Mouse (Mus musculus) midbrain, embryonic 14.5 days (tissue): ENCODE measurements around the gene Zfp106. TPM values are rescaled to one million over a fixed set of nuclear protein-coding genes. Genes with fewer than 3 reads are reported as not detected.
A peak's percentile ranks its signal among the peaks of the same experiment; 100 is the strongest.
"Not testable (repeated sequence)": the region's sequence is repeated elsewhere in the genome, so short reads cannot be mapped to it uniquely, and the experiment has no call there.

ENCODE experiments used
- ATAC-seq: fragments of 200-750 bp; cut with Nextera tagmentation; 2 replicates; pipeline ENCODE4 v1.8.0; 2017; ENCODE audit warnings: moderate number of reproducible peaks, moderate library complexity; ENCODE audit not compliant: low FRiP score, low TSS enrichment
- DNase-seq: peaks from one replicate; pipeline ENCODE4 v3.0.0-alpha.2; 2015
- H3K27ac ChIP-seq: fragments of 300-500 bp; sonication (generic); replicated peaks from 2 replicates; pipeline ENCODE4 v1.5.1; 2014; ENCODE audit warnings: mild to moderate bottlenecking, low read depth, low read length, moderate library complexity
- H3K27me3 ChIP-seq: fragments of 300-500 bp; sonication (generic); 2 replicates; pipeline ENCODE4 v1.6.1; 2014; ENCODE audit warnings: low read length, control low read depth, mixed read lengths; ENCODE audit not compliant: control insufficient read depth, insufficient read depth
- H3K36me3 ChIP-seq: fragments of 300-500 bp; sonication (generic); 2 replicates; pipeline ENCODE4 v1.6.1; 2014; ENCODE audit warnings: low read length, control low read depth; ENCODE audit not compliant: control insufficient read depth, insufficient read depth
- H3K4me1 ChIP-seq: fragments of 300-500 bp; sonication (generic); 2 replicates; pipeline ENCODE4 v1.6.1; 2014; ENCODE audit warnings: mild to moderate bottlenecking, antibody characterized with exemption, low read length, control low read depth; ENCODE audit not compliant: control insufficient read depth, insufficient read depth
- H3K4me2 ChIP-seq: fragments of 300-500 bp; sonication (generic); 2 replicates; pipeline ENCODE4 v1.6.1; 2014; ENCODE audit warnings: mild to moderate bottlenecking, low read length, moderate library complexity
- H3K4me3 ChIP-seq: fragments of 300-500 bp; sonication (generic); replicated peaks from 2 replicates; pipeline ENCODE4 v1.5.1; 2014; ENCODE audit warnings: low read depth, low read length
- H3K9ac ChIP-seq: fragments of 300-500 bp; sonication (generic); replicated peaks from 2 replicates; pipeline ENCODE4 v1.6.1; 2014; ENCODE audit warnings: mild to moderate bottlenecking, low read length, moderate library complexity
- H3K9me3 ChIP-seq: fragments of 300-500 bp; sonication (generic); 2 replicates; pipeline ENCODE4 v1.6.1; 2016; ENCODE audit warnings: low read length, control low read depth, mixed read lengths; ENCODE audit not compliant: control insufficient read depth
- WGBS: fragments of 180-500 bp; shearing (Covaris S2); extraction: QIAGEN DNeasy Blood & Tissue Kit; methylation state at CpG from one replicate; pipeline ENCODE4 v1.1.7; 2014; 5-methylcytosine and 5-hydroxymethylcytosine counted together
- polyA plus RNA-seq: library from polyadenylated mRNA; unstranded; fragments of >200 nt; fragmentation: Nextera tagmentation; extraction: Ambion mirVana; gene quantifications from 2 replicates; pipeline ENCODE4 v1.2.1, GENCODE M21; 2014

Gene Zfp106
- polyA plus RNA-seq, 1 experiment from 2014 or later, result 53.6 TPM

DNA sequence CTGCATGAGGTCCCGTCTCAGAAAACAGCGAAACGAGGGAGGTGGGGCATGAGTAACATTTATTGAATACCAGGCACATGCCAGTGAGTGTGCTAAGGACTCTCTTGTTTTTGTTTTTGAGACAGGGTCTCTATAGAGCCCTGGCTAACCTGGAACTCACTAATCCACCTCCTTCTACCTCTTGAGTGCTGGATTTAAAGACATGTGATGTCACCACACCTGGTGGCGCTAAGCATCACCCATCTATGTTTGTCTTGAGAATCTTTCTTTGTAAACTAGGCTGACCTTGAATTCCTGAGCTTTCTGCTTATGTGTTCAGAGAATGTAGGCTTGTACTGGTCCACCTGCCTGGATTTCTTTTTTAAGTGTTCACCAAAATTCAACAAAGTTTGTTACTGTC, 14.2 kb upstream of the Zfp106 start:
- Histone ChIP-seq H3K4me1 (no peaks in the 10 kb centered on the region), H3K9ac (no peak overlapping the region), H3K36me3 (no peaks in the 10 kb centered on the region), H3K9me3 (no peaks in the 10 kb centered on the region), H3K27me3 (no peaks in the 10 kb centered on the region), H3K27ac (no peak overlapping the region), H3K4me2 (no peak overlapping the region), H3K4me3 (no peak overlapping the region)
- 93% methylated on average over 4 of the region's 4 CpGs for WGBS
- DNase-seq (no peak), ATAC-seq (no peak)

GRCm38 (mm10) chr2:120575978-120576377, 12.3 kb upstream of the Zfp106 start:
- H3K4me1 ChIP-seq, result no peaks in the 10 kb centered on the region
- H3K27ac ChIP-seq, result no peak overlapping the region
- ATAC-seq (no peak), DNase-seq (no peak)
- WGBS, result 100% methylated on average over 2 of the region's 2 CpGs
- no peak overlapping the region for H3K9ac ChIP-seq
- H3K36me3 ChIP-seq, result no peaks in the 10 kb centered on the region
- H3K27me3 ChIP-seq, result no peaks in the 10 kb centered on the region
- no peak overlapping the region for H3K4me3 ChIP-seq
- no peak overlapping the region for H3K4me2 ChIP-seq
- no peaks in the 10 kb centered on the region for H3K9me3 ChIP-seq

- H3K4me2 ChIP-seq, result no peak overlapping the region
- H3K27ac ChIP-seq, result no peak overlapping the region
- H3K27me3 ChIP-seq, result no peaks in the 10 kb centered on the region
- ATAC-seq (no peak), DNase-seq (no peak)
- 96% methylated on average over 3 of the region's 3 CpGs for WGBS
- no peak overlapping the region for H3K4me3 ChIP-seq
- H3K36me3 ChIP-seq, result no peaks in the 10 kb centered on the region
- no peaks in the 10 kb centered on the region for H3K4me1 ChIP-seq
- no peak overlapping the region for H3K9ac ChIP-seq
- no peaks in the 10 kb centered on the region for H3K9me3 ChIP-seq
These were observed 11.5 kb upstream of the Zfp106 start for GRCm38 (mm10) chr2:120575121-120575520.

DNA sequence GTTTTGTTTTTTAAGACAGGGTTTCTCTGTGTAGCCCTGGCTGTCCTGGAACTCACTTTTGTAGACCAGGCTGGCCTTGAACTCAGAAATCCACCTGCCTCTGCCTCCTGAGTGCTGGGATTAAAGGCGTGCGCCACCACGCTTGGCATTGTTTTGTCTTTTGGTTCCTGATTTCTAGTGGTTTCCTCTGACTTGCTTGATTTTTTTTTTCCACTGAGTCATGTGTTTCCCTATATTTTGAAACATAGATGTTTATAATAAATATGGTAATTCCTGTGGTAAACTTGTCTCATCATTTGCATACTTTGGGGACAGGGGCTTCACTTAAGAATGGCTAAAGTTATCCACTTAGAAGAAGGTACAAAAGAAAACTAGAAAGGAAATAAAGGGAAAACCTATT, 8.5 kb upstream of the Zfp106 start:
- not testable (repeated sequence) for H3K36me3 ChIP-seq, H3K4me2 ChIP-seq, H3K27ac ChIP-seq, H3K4me1 ChIP-seq, H3K27me3 ChIP-seq, DNase-seq, H3K9ac ChIP-seq, H3K4me3 ChIP-seq, H3K9me3 ChIP-seq, ATAC-seq
- 96% methylated on average over 3 of the region's 3 CpGs for WGBS

GRCm38 (mm10) chr2:120571081-120571480, 7.4 kb upstream of the Zfp106 start:
- no peaks in the 10 kb centered on the region for H3K27me3 ChIP-seq
- H3K4me1 ChIP-seq, result peaks cover 10% of the 10 kb centered on the region; the same call in 1 of the 2 replicates
- no peaks in the 10 kb centered on the region for H3K36me3 ChIP-seq
- H3K9me3 ChIP-seq, result no peaks in the 10 kb centered on the region
- H3K27ac ChIP-seq, result no peak overlapping the region
- no peak overlapping the region for H3K4me3 ChIP-seq
- no peak for ATAC-seq
- DNase-seq, result no peak
- H3K4me2 ChIP-seq, result no peak overlapping the region
- WGBS, result 98% methylated on average over 3 of the region's 3 CpGs
- H3K9ac ChIP-seq, result no peak overlapping the region

- H3K9me3 ChIP-seq, result no peaks in the 10 kb centered on the region
- no peaks in the 10 kb centered on the region for H3K27me3 ChIP-seq
- H3K36me3 ChIP-seq, result no peaks in the 10 kb centered on the region
- DNase-seq, result no peak
- H3K4me1 ChIP-seq, result peaks cover 13% of the 10 kb centered on the region
- H3K27ac ChIP-seq, result peak overlapping the region; percentile 56; the same call in 1 of the 2 replicates
- under 1% methylated on average over 22 of the region's 22 CpGs for WGBS
- peak overlapping the region; percentile 61 for H3K4me2 ChIP-seq
- ATAC-seq, result peak; percentile 73; the same call in 1 of the 2 replicates
- peak overlapping the region; percentile 76 for H3K4me3 ChIP-seq
- peak overlapping the region; percentile 76 for H3K9ac ChIP-seq
These were observed 4.2 kb upstream of the Zfp106 start for GRCm38 (mm10) chr2:120567798-120568320.

- 2% methylated on average over 42 of the region's 42 CpGs for WGBS
- peak; percentile 97 for DNase-seq
- peak; percentile 87 for ATAC-seq
- peak within 1 kb of the TSS; percentile 56; the same call in 1 of the 2 replicates for H3K27ac ChIP-seq
- H3K4me2 ChIP-seq, result peak within 1 kb of the TSS; percentile 61
- H3K4me3 ChIP-seq, result peak within 1 kb of the TSS; percentile 76
- H3K27me3 ChIP-seq, result no peaks in the 10 kb centered on the region
- peaks cover 17% of the 10 kb centered on the region for H3K4me1 ChIP-seq
- no peaks in the 10 kb centered on the region for H3K9me3 ChIP-seq
- H3K36me3 ChIP-seq, result no peaks in the 10 kb centered on the region
- H3K9ac ChIP-seq, result peak within 1 kb of the TSS; percentile 76
These were observed 3.5 kb upstream of the Zfp106 start, which contains the start of gene Snap23 for GRCm38 (mm10) chr2:120566886-120567797. Gene Snap23 (plus strand): TSS chr2:120567671.

- Histone ChIP-seq H3K9me3 (no peaks in the 10 kb centered on the region), H3K9ac (no peak overlapping the region), H3K4me1 (peaks cover 17% of the 10 kb centered on the region), H3K27ac (no peak overlapping the region), H3K4me3 (no peak overlapping the region), H3K27me3 (no peaks in the 10 kb centered on the region), H3K4me2 (no peak overlapping the region), H3K36me3 (no peaks in the 10 kb centered on the region)
- ATAC-seq (no peak), DNase-seq (no peak)
- 95% methylated on average over 2 of the region's 2 CpGs for WGBS
These were observed 1.7 kb upstream of the Zfp106 start for GRCm38 (mm10) chr2:120565363-120565762.
